Mouse (Mus musculus): ENCODE measurements around the gene Arhgap10. TPM values are rescaled to one million over a fixed set of nuclear protein-coding genes. Genes with fewer than 3 reads are reported as not detected.

The Arhgap10 gene
- total and polyA plus RNA-seq, 3 experiments: 2.7 to 5.9 (median 4.8) TPM

DNA sequence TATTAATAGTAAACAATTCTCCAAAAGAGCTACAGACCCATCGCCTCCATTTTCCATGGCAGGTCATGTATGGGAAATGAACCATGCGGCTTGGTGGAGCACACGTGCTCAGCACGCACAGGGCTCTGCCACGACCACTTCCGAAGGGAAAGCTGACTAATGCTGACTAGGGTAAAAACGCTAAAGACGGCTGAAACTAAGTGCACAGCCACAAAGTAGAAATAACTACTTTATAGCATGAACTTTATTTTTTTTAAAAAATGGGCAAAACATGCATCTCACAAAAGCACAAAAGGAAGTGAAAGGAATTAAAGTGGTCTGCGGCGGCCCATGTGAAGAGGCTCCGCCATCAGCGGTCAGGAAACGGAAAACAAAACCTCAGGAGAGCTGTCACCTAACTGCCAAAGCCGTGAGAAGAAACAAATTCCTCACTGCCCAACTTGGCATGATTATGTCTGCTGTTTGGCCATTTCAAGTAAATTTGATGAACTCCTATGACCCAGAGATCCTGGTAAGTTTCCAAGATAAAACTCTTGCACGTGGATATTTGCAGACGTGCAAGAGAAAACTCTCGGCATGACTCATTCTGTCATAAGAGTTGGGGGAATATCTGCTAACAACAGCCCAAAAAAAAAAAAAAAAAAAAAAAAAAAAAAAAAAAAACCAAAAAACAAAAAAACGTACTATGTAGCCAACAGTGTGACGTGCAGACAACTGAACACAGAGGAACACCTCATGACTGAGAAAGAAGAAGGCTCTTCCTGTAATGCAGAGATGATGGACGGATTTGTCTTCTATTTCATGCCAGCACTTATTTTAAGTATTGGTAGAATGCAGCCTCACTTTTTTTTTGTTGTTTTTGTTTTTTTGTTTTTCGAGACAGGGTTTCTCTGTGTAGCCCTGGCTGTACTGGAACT, 66.0 kb downstream of the Arhgap10 start:
- TF ChIP-seq MEF2A (IDR thresholded peaks at IDR 0.05; ENCODE audit: borderline replicate concordance, low read depth, low read length) (peak; percentile 46; the same call in 1 of the 2 replicates), USF1 (IDR thresholded peaks at IDR 0.05; ENCODE audit: low read depth, low read length) (no peak), ZKSCAN1 (IDR thresholded peaks at IDR 0.05; ENCODE audit: borderline replicate concordance, low read depth, low read length) (no peak; the same call in 1 of the 2 replicates), MAZ (IDR thresholded peaks at IDR 0.05; ENCODE audit: low read depth, low read length) (no peak), MXI1 (IDR thresholded peaks at IDR 0.05; ENCODE audit: low read depth, low read length) (peak; percentile 43), RAD21 (IDR thresholded peaks at IDR 0.05; ENCODE audit: low read depth, low read length) (no peak), TCF12 (IDR thresholded peaks at IDR 0.05; ENCODE audit: low read depth, low read length) (0 out of 2 replicates have a peak, but pooled peaks have one; percentile 21), EP300 (IDR thresholded peaks at IDR 0.05; ENCODE audit: low read length) (peak; percentile 82), MAFK (IDR thresholded peaks at IDR 0.05; ENCODE audit: insufficient replicate concordance, low read length) (peak; percentile 87), ZNF384 (IDR thresholded peaks at IDR 0.05; ENCODE audit: low read depth, low read length) (peak; percentile 95), UBTF (IDR thresholded peaks at IDR 0.05; ENCODE audit: low read depth, low read length) (no peak), MYC (IDR thresholded peaks at IDR 0.05; ENCODE audit: low read depth, low read length) (peak; percentile 88), ETS1 (conservative IDR thresholded peaks at IDR 0.05; ENCODE audit: low read depth, low read length) (peak; percentile 58), ELF1 (IDR thresholded peaks at IDR 0.05; ENCODE audit: low read depth, low read length) (no peak), NELFE (IDR thresholded peaks at IDR 0.05; ENCODE audit: low read depth, low read length) (no peak), PAX5 (IDR thresholded peaks at IDR 0.05; ENCODE audit: low read length) (no peak), SMC3 (IDR thresholded peaks at IDR 0.05; ENCODE audit: low read depth, low read length) (no peak), MAX (IDR thresholded peaks at IDR 0.05; ENCODE audit: low read length) (peak; percentile 75), JUND (conservative IDR thresholded peaks at IDR 0.05; ENCODE audit: low read depth, low read length) (peak; percentile 41; the same call in 1 of the 2 replicates), ZMIZ1 (IDR thresholded peaks at IDR 0.05; ENCODE audit: low read depth, low read length) (no peak), BHLHE40 (IDR thresholded peaks at IDR 0.05; ENCODE audit: low read depth, low read length) (peak; percentile 96), CHD1 (IDR thresholded peaks at IDR 0.05; ENCODE audit: low read depth, low read length) (no peak), CHD2 (IDR thresholded peaks at IDR 0.05; ENCODE audit: low read length) (no peak), JUN (IDR thresholded peaks at IDR 0.05; ENCODE audit: insufficient read depth, low read depth, low read length) (peak; percentile 22; the same call in 1 of the 2 replicates), IRF4 (IDR thresholded peaks at IDR 0.05; ENCODE audit: low read depth, low read length) (peak; percentile 89)
- H3K9ac ChIP-seq (ENCODE audit: insufficient read depth, low read depth): no peak overlapping the region
- peaks cover 4% of the 10 kb centered on the region for H3K27me3 ChIP-seq (replicated peaks)
- H3K4me1 ChIP-seq (ENCODE audit: control insufficient read depth in 1 of 2, insufficient read depth in 2 of 2): peaks cover 6 to 14% of the 10 kb centered on the region in 2 experiments
- no peaks in the 10 kb centered on the region for H3K79me2 ChIP-seq (replicated peaks; ENCODE audit: control insufficient read depth, extremely low read depth, insufficient read depth, poor library complexity, severe bottlenecking)
- H3K4me3 ChIP-seq (replicated peaks in 1 of 3; ENCODE audit: low read depth in 2 of 3, low read length in 2 of 3, poor library complexity in 1 of 3): no peak overlapping the region
- H3K4me2 ChIP-seq (ENCODE audit: insufficient read depth, low read depth, poor library complexity, severe bottlenecking): peak overlapping the region; percentile 94
- peak; percentile 70 for DNase-seq (ENCODE audit: extremely low read depth)
- H3K36me3 ChIP-seq (replicated peaks in 1 of 2; ENCODE audit: control insufficient read depth in 1 of 2, insufficient read depth in 1 of 2, low read length in 1 of 2): no peaks in the 10 kb centered on the region
- no peaks in the 10 kb centered on the region for H3K9me3 ChIP-seq (replicated peaks; ENCODE audit: low read length)
- dilution Hi-C loops (cut with MboI; ENCODE audit: extremely low pct_ligation_motif_present, extremely low pct_unique_long_range_greater_than_20kb, low sequenced_read_pairs): no loop called here
- in situ Hi-C loops (cut with MboI; ENCODE audit: low pct_ligation_motif_present, low pct_unique_long_range_greater_than_20kb, low sequenced_read_pairs): no loop called here
- H3K27ac ChIP-seq (ENCODE audit: insufficient read depth, low read depth): no peak overlapping the region

Measured in CH12.LX (cell line).